Mouse (Mus musculus): ENCODE results near the gene Gper1. TPM values are rescaled to one million over a fixed set of nuclear protein-coding genes. Genes with fewer than 3 reads are reported as not detected.
A peak's percentile ranks its signal among the peaks of the same experiment; 100 is the strongest.

Gper1 gene
- polyA plus RNA-seq, 1 experiment from 2014 or later, result 7.6 TPM

GRCm38 (mm10) chr5:139407121-139407885, 15.6 kb upstream of the Gper1 start:
- Histone ChIP-seq H3K4me1 (replicated peaks; ENCODE audit: control insufficient read depth, insufficient read depth, low read length) (no peaks in the 10 kb centered on the region; the same call in 1 of the 2 replicates), H3K9me3 (ENCODE audit: control insufficient read depth, low read length) (no peaks in the 10 kb centered on the region), H3K4me2 (ENCODE audit: low read depth, low read length) (no peak overlapping the region), H3K4me3 (ENCODE audit: low read length) (no peak overlapping the region), H3K36me3 (ENCODE audit: control insufficient read depth, insufficient read depth, low read length) (no peaks in the 10 kb centered on the region), H3K27me3 (ENCODE audit: control insufficient read depth, insufficient read depth, low read depth, low read length) (no peaks in the 10 kb centered on the region), H3K9ac (ENCODE audit: low read length) (0 out of 2 replicates have a peak overlapping the region, but pooled peaks have one; percentile 14), H3K27ac (ENCODE audit: low read length) (no peak overlapping the region)
- WGBS, result 76% methylated on average over 14 of the region's 14 CpGs
- no peak for ATAC-seq (ENCODE audit: low read depth)

GRCm38 (mm10) chr5:139408511-139408910, 14.4 kb upstream of the Gper1 start:
- H3K4me3 ChIP-seq (ENCODE audit: low read length), result no peak overlapping the region
- no peak overlapping the region for H3K4me2 ChIP-seq (ENCODE audit: low read depth, low read length)
- H3K27ac ChIP-seq (ENCODE audit: low read length), result no peak overlapping the region
- H3K9me3 ChIP-seq (ENCODE audit: control insufficient read depth, low read length), result no peaks in the 10 kb centered on the region
- H3K4me1 ChIP-seq (replicated peaks; ENCODE audit: control insufficient read depth, insufficient read depth, low read length), result no peaks in the 10 kb centered on the region; the same call in 1 of the 2 replicates
- 0 out of 2 replicates have a peak, but pooled peaks have one; percentile 7 for ATAC-seq (ENCODE audit: low read depth)
- no peak overlapping the region for H3K9ac ChIP-seq (ENCODE audit: low read length)
- 71% methylated on average over 7 of the region's 7 CpGs for WGBS
- H3K27me3 ChIP-seq (ENCODE audit: control insufficient read depth, insufficient read depth, low read depth, low read length), result no peaks in the 10 kb centered on the region
- no peaks in the 10 kb centered on the region for H3K36me3 ChIP-seq (ENCODE audit: control insufficient read depth, insufficient read depth, low read length)

GRCm38 (mm10) chr5:139409412-139409811, 13.5 kb upstream of the Gper1 start:
- Histone ChIP-seq H3K36me3 (ENCODE audit: control insufficient read depth, insufficient read depth, low read length) (no peaks in the 10 kb centered on the region), H3K4me1 (replicated peaks; ENCODE audit: control insufficient read depth, insufficient read depth, low read length) (no peaks in the 10 kb centered on the region; the same call in 1 of the 2 replicates), H3K27ac (ENCODE audit: low read length) (0 out of 2 replicates have a peak overlapping the region, but pooled peaks have one; percentile 2), H3K9ac (ENCODE audit: low read length) (no peak overlapping the region), H3K4me3 (ENCODE audit: low read length) (no peak overlapping the region), H3K4me2 (ENCODE audit: low read depth, low read length) (no peak overlapping the region), H3K27me3 (ENCODE audit: control insufficient read depth, insufficient read depth, low read depth, low read length) (no peaks in the 10 kb centered on the region), H3K9me3 (ENCODE audit: control insufficient read depth, low read length) (no peaks in the 10 kb centered on the region)
- peak; percentile 73 for ATAC-seq (ENCODE audit: low read depth)
- 55% methylated on average over 12 of the region's 12 CpGs for WGBS

GRCm38 (mm10) chr5:139410056-139410455, 12.9 kb upstream of the Gper1 start:
- Histone ChIP-seq H3K4me3 (ENCODE audit: low read length) (no peak overlapping the region), H3K36me3 (ENCODE audit: control insufficient read depth, insufficient read depth, low read length) (no peaks in the 10 kb centered on the region), H3K4me2 (ENCODE audit: low read depth, low read length) (no peak overlapping the region), H3K27ac (ENCODE audit: low read length) (no peak overlapping the region), H3K9ac (ENCODE audit: low read length) (no peak overlapping the region), H3K9me3 (ENCODE audit: control insufficient read depth, low read length) (no peaks in the 10 kb centered on the region), H3K4me1 (replicated peaks; ENCODE audit: control insufficient read depth, insufficient read depth, low read length) (no peaks in the 10 kb centered on the region; the same call in 1 of the 2 replicates), H3K27me3 (ENCODE audit: control insufficient read depth, insufficient read depth, low read depth, low read length) (no peaks in the 10 kb centered on the region)
- ATAC-seq (ENCODE audit: low read depth), result no peak
- 80% methylated on average over 4 of the region's 4 CpGs for WGBS

GRCm38 (mm10) chr5:139411117-139411516, 11.8 kb upstream of the Gper1 start:
- Histone ChIP-seq H3K9ac (ENCODE audit: low read length) (no peak overlapping the region), H3K27ac (ENCODE audit: low read length) (no peak overlapping the region), H3K4me1 (replicated peaks; ENCODE audit: control insufficient read depth, insufficient read depth, low read length) (no peaks in the 10 kb centered on the region; the same call in 1 of the 2 replicates), H3K4me2 (ENCODE audit: low read depth, low read length) (no peak overlapping the region), H3K9me3 (ENCODE audit: control insufficient read depth, low read length) (no peaks in the 10 kb centered on the region), H3K36me3 (ENCODE audit: control insufficient read depth, insufficient read depth, low read length) (no peaks in the 10 kb centered on the region), H3K4me3 (ENCODE audit: low read length) (no peak overlapping the region), H3K27me3 (ENCODE audit: control insufficient read depth, insufficient read depth, low read depth, low read length) (no peaks in the 10 kb centered on the region)
- 90% methylated on average over 6 of the region's 6 CpGs for WGBS
- ATAC-seq (ENCODE audit: low read depth), result no peak

GRCm38 (mm10) chr5:139411665-139412314, 11.2 kb upstream of the Gper1 start:
- no peak for ATAC-seq (ENCODE audit: low read depth)

GRCm38 (mm10) chr5:139413545-139413944, 9.4 kb upstream of the Gper1 start:
- H3K4me3 ChIP-seq (ENCODE audit: low read length), result no peak overlapping the region
- 80% methylated on average over 4 of the region's 4 CpGs for WGBS

More at GRCm38 (mm10) chr5:139411665-139412314, 11.2 kb upstream of the Gper1 start:
- Histone ChIP-seq H3K36me3 (ENCODE audit: control insufficient read depth, insufficient read depth, low read length) (no peaks in the 10 kb centered on the region), H3K27me3 (ENCODE audit: control insufficient read depth, insufficient read depth, low read depth, low read length) (no peaks in the 10 kb centered on the region), H3K27ac (ENCODE audit: low read length) (no peak overlapping the region), H3K4me1 (replicated peaks; ENCODE audit: control insufficient read depth, insufficient read depth, low read length) (no peaks in the 10 kb centered on the region; the same call in 1 of the 2 replicates), H3K9ac (ENCODE audit: low read length) (no peak overlapping the region), H3K4me3 (ENCODE audit: low read length) (no peak overlapping the region), H3K9me3 (ENCODE audit: control insufficient read depth, low read length) (no peaks in the 10 kb centered on the region), H3K4me2 (ENCODE audit: low read depth, low read length) (no peak overlapping the region)
- 63% methylated on average over 15 of the region's 15 CpGs for WGBS

GRCm38 (mm10) chr5:139415001-139415400, 8.0 kb upstream of the Gper1 start:
- Histone ChIP-seq H3K4me2 (ENCODE audit: low read depth, low read length) (no peak overlapping the region), H3K36me3 (ENCODE audit: control insufficient read depth, insufficient read depth, low read length) (no peaks in the 10 kb centered on the region), H3K9ac (ENCODE audit: low read length) (no peak overlapping the region), H3K27ac (ENCODE audit: low read length) (no peak overlapping the region), H3K4me1 (replicated peaks; ENCODE audit: control insufficient read depth, insufficient read depth, low read length) (peaks cover 2% of the 10 kb centered on the region; the same call in 1 of the 2 replicates), H3K4me3 (ENCODE audit: low read length) (no peak overlapping the region), H3K9me3 (ENCODE audit: control insufficient read depth, low read length) (no peaks in the 10 kb centered on the region), H3K27me3 (ENCODE audit: control insufficient read depth, insufficient read depth, low read depth, low read length) (no peaks in the 10 kb centered on the region)
- WGBS, result 91% methylated on average over 5 of the region's 5 CpGs
- ATAC-seq (ENCODE audit: low read depth), result no peak

More at GRCm38 (mm10) chr5:139413545-139413944, 9.4 kb upstream of the Gper1 start:
- H3K27ac ChIP-seq (ENCODE audit: low read length), result no peak overlapping the region
- H3K9ac ChIP-seq (ENCODE audit: low read length), result no peak overlapping the region
- no peaks in the 10 kb centered on the region for H3K9me3 ChIP-seq (ENCODE audit: control insufficient read depth, low read length)
- ATAC-seq (ENCODE audit: low read depth), result no peak
- H3K36me3 ChIP-seq (ENCODE audit: control insufficient read depth, insufficient read depth, low read length), result no peaks in the 10 kb centered on the region
- H3K4me2 ChIP-seq (ENCODE audit: low read depth, low read length), result no peak overlapping the region
- H3K4me1 ChIP-seq (replicated peaks; ENCODE audit: control insufficient read depth, insufficient read depth, low read length), result no peaks in the 10 kb centered on the region; the same call in 1 of the 2 replicates
- no peaks in the 10 kb centered on the region for H3K27me3 ChIP-seq (ENCODE audit: control insufficient read depth, insufficient read depth, low read depth, low read length)

GRCm38 (mm10) chr5:139416942-139417341, 6.0 kb upstream of the Gper1 start:
- no peak overlapping the region for H3K4me2 ChIP-seq (ENCODE audit: low read depth, low read length)
- no peak overlapping the region for H3K9ac ChIP-seq (ENCODE audit: low read length)
- no peaks in the 10 kb centered on the region for H3K36me3 ChIP-seq (ENCODE audit: control insufficient read depth, insufficient read depth, low read length)
- WGBS, result 83% methylated on average over 4 of the region's 4 CpGs
- H3K27ac ChIP-seq (ENCODE audit: low read length), result no peak overlapping the region
- no peak for ATAC-seq (ENCODE audit: low read depth)
- H3K4me3 ChIP-seq (ENCODE audit: low read length), result no peak overlapping the region
- H3K4me1 ChIP-seq (replicated peaks; ENCODE audit: control insufficient read depth, insufficient read depth, low read length), result peaks cover 2% of the 10 kb centered on the region
- no peaks in the 10 kb centered on the region for H3K9me3 ChIP-seq (ENCODE audit: control insufficient read depth, low read length)
- H3K27me3 ChIP-seq (ENCODE audit: control insufficient read depth, insufficient read depth, low read depth, low read length), result no peaks in the 10 kb centered on the region

Data from lung, embryonic 16.5 days (tissue).